Mouse (Mus musculus) stomach, embryonic 16.5 days (tissue): ENCODE results near the gene Smg9. TPM values are rescaled to one million over a fixed set of nuclear protein-coding genes. Genes with fewer than 3 reads are reported as not detected.

Experiments used
- ATAC-seq: fragments of 200-750 bp; cut with Nextera tagmentation; 2 replicates; pipeline ENCODE4 v1.8.0; 2017; ENCODE audit warnings: moderate number of reproducible peaks, moderate TSS enrichment; ENCODE audit not compliant: insufficient read depth, low FRiP score
- H3K27ac ChIP-seq: fragments of 300-500 bp; sonication (generic); 2 replicates; pipeline ENCODE4 v1.5.1; 2014; ENCODE audit warnings: low read length
- H3K27me3 ChIP-seq: fragments of 300-500 bp; sonication (generic); 2 replicates; pipeline ENCODE4 v1.6.1; 2014; ENCODE audit warnings: low read length, control low read depth, mixed read lengths; ENCODE audit not compliant: control insufficient read depth, insufficient read depth
- H3K36me3 ChIP-seq: fragments of 300-500 bp; sonication (generic); 2 replicates; pipeline ENCODE4 v1.6.1; 2014; ENCODE audit warnings: low read length; ENCODE audit not compliant: control insufficient read depth, insufficient read depth
- H3K4me1 ChIP-seq: fragments of 300-500 bp; sonication (generic); 2 replicates; pipeline ENCODE4 v1.6.1; 2014; ENCODE audit warnings: low read length, control low read depth, mixed read lengths; ENCODE audit not compliant: control insufficient read depth, insufficient read depth
- H3K4me2 ChIP-seq: fragments of 300-500 bp; sonication (generic); 2 replicates; pipeline ENCODE4 v1.6.1; 2014; ENCODE audit warnings: low read depth, low read length, mixed read lengths
- H3K4me3 ChIP-seq: fragments of 300-500 bp; sonication (generic); replicated peaks from 2 replicates; pipeline ENCODE4 v1.5.1; 2014; ENCODE audit warnings: mild to moderate bottlenecking, low read length
- H3K9ac ChIP-seq: fragments of 300-500 bp; sonication (generic); 2 replicates; pipeline ENCODE4 v1.6.1; 2014; ENCODE audit warnings: low read length
- H3K9me3 ChIP-seq: fragments of 300-500 bp; sonication (generic); replicated peaks from 2 replicates; pipeline ENCODE4 v1.6.1; 2016; ENCODE audit warnings: low read length, control low read depth; ENCODE audit not compliant: control insufficient read depth
- WGBS: fragments of 180-500 bp; shearing (Covaris S2); extraction: QIAGEN DNeasy Blood & Tissue Kit; methylation state at CpG from one replicate; pipeline ENCODE4 v1.1.7; 2014; 5-methylcytosine and 5-hydroxymethylcytosine counted together
- polyA plus RNA-seq: library from polyadenylated mRNA; unstranded; fragments of >200 nt; fragmentation: Nextera tagmentation; extraction: Ambion mirVana; gene quantifications from 2 replicates; pipeline ENCODE4 v1.2.1, GENCODE M21; 2015

Smg9 gene
- polyA plus RNA-seq, 1 experiment from 2014 or later: 21.3 TPM

GRCm38 (mm10) chr7:24384827-24385226 lies 14.6 kb upstream of the Smg9 start:
- ATAC-seq: no peak
- 8% methylated on average over 11 of the region's 11 CpGs for WGBS
- no peaks in the 10 kb centered on the region for H3K36me3 ChIP-seq
- H3K27me3 ChIP-seq: no peaks in the 10 kb centered on the region
- no peak overlapping the region for H3K4me3 ChIP-seq
- peak overlapping the region; percentile 36 for H3K4me2 ChIP-seq
- H3K4me1 ChIP-seq: no peaks in the 10 kb centered on the region
- no peak overlapping the region for H3K9ac ChIP-seq
- H3K9me3 ChIP-seq: no peaks in the 10 kb centered on the region
- no peak overlapping the region for H3K27ac ChIP-seq

GRCm38 (mm10) chr7:24387059-24387556 lies 12.3 kb upstream of the Smg9 start:
- WGBS: 78% methylated on average over 10 of the region's 10 CpGs
- Histone ChIP-seq H3K27ac (no peak overlapping the region), H3K27me3 (no peaks in the 10 kb centered on the region), H3K4me3 (no peak overlapping the region), H3K9ac (no peak overlapping the region), H3K4me2 (no peak overlapping the region), H3K9me3 (no peaks in the 10 kb centered on the region), H3K36me3 (no peaks in the 10 kb centered on the region), H3K4me1 (peaks cover 10% of the 10 kb centered on the region; the same call in 1 of the 2 replicates)
- no peak for ATAC-seq

DNA sequence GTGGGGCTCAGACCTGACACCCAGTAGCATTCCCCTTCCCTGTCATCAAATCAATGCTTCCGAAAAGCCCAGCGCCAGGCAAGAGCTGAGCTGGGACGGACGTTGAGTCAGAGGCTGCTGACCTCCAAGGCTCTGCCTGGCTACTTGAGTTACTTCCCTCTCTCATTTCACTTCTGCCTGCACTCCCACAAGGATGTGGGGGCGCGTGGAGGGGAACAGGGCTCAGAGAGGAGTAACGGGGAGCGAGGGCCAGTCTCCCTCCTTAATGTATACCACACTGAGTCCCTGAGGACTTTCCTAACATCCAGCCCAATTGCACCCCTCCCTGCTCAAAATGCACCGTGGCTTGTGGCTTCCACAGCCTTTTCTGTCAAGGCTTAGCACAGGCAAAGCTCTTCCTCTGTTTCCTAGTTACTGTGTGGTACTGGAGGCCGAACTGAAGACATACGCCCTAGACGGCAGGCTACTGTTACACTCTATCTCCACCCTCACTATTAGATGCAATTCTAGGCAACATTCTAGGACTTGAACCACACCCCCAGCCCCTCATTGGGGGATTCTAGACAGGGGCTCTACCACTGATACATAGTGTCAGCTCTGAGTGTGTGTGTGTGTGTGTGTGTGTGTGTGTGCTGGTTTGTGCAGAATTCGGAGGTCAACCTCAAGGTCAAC lies 9.8 kb upstream of the Smg9 start:
- H3K4me1 ChIP-seq: peaks cover 10% of the 10 kb centered on the region; the same call in 1 of the 2 replicates
- H3K36me3 ChIP-seq: no peaks in the 10 kb centered on the region
- H3K4me3 ChIP-seq: no peak overlapping the region
- H3K9ac ChIP-seq: no peak overlapping the region
- H3K27me3 ChIP-seq: no peaks in the 10 kb centered on the region
- H3K27ac ChIP-seq: peak overlapping the region; percentile 68; the same call in 1 of the 2 replicates
- ATAC-seq: no peak
- WGBS: 51% methylated on average over 13 of the region's 13 CpGs
- no peaks in the 10 kb centered on the region for H3K9me3 ChIP-seq
- no peak overlapping the region for H3K4me2 ChIP-seq

GRCm38 (mm10) chr7:24390512-24390911 lies 8.9 kb upstream of the Smg9 start:
- H3K36me3 ChIP-seq: no peaks in the 10 kb centered on the region
- no peak overlapping the region for H3K4me2 ChIP-seq
- 41% methylated on average over 7 of the region's 7 CpGs for WGBS
- no peak overlapping the region for H3K9ac ChIP-seq
- no peaks in the 10 kb centered on the region for H3K27me3 ChIP-seq
- no peak for ATAC-seq
- H3K4me1 ChIP-seq: peaks cover 10% of the 10 kb centered on the region; the same call in 1 of the 2 replicates
- H3K4me3 ChIP-seq: no peak overlapping the region
- no peaks in the 10 kb centered on the region for H3K9me3 ChIP-seq
- peak overlapping the region; percentile 68 for H3K27ac ChIP-seq

DNA sequence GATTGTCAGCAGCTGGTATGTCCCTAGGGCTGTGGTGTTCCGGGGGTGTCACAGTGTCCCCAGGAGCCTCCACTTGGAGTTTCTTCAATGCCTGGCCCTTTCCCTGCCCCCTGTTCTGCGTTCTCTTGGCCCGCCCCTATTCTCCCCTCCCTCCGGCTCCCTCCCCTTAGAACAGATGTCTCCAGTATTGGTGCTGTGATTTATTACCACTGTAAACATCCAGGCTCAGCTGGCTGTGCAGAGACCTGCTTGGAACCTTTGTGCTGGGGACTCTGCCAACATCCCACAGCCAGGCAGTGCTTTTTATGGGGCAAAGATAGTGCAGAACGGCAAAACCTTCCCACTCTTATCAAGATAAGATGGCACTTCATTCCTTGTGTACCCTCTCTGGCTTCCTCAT lies 8.3 kb upstream of the Smg9 start:
- H3K9me3 ChIP-seq: no peaks in the 10 kb centered on the region
- H3K4me1 ChIP-seq: peaks cover 10% of the 10 kb centered on the region; the same call in 1 of the 2 replicates
- 0 out of 2 replicates have a peak overlapping the region, but pooled peaks have one; percentile 59 for H3K9ac ChIP-seq
- peak overlapping the region; percentile 44 for H3K4me2 ChIP-seq
- peak; percentile 87 for ATAC-seq
- H3K27me3 ChIP-seq: no peaks in the 10 kb centered on the region
- no peaks in the 10 kb centered on the region for H3K36me3 ChIP-seq
- peak overlapping the region; percentile 50 for H3K27ac ChIP-seq
- WGBS: 6% methylated on average over 5 of the region's 5 CpGs
- peak overlapping the region; percentile 26; the same call in 1 of the 2 replicates for H3K4me3 ChIP-seq

DNA sequence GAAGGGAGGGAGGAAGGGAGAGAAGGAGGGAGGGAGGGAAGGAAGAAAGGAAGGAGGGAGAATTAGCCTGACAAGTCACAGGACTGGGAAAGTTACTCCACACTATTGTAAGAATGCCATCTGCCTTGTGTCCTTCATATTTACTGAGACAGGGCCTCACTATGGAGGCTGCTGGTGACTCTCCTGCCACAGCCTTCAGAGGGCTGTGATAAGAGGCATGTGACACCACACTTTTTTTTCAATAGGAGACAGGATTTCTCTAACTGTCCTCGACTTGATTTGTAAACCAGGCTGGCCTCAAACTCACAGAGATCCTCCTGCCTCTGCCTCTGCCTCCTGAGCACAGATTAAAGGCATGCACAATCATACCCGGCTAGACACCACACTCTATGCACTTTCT lies 7.7 kb upstream of the Smg9 start:
- Histone ChIP-seq H3K27ac (peak overlapping the region; percentile 50), H3K27me3 (no peaks in the 10 kb centered on the region), H3K4me1 (peaks cover 10% of the 10 kb centered on the region; the same call in 1 of the 2 replicates), H3K36me3 (no peaks in the 10 kb centered on the region), H3K4me3 (no peak overlapping the region), H3K4me2 (peak overlapping the region; percentile 44; the same call in 1 of the 2 replicates), H3K9ac (no peak overlapping the region), H3K9me3 (no peaks in the 10 kb centered on the region)
- WGBS: 70% methylated on average over 2 of the region's 2 CpGs
- ATAC-seq: no peak

- Histone ChIP-seq H3K27me3 (no peaks in the 10 kb centered on the region), H3K36me3 (no peaks in the 10 kb centered on the region), H3K4me2 (no peak overlapping the region), H3K4me3 (no peak overlapping the region), H3K9ac (no peak overlapping the region), H3K27ac (no peak overlapping the region), H3K9me3 (no peaks in the 10 kb centered on the region), H3K4me1 (peaks cover 12% of the 10 kb centered on the region)
- 82% methylated on average over 2 of the region's 3 CpGs for WGBS
- no peak for ATAC-seq
Observed at GRCm38 (mm10) chr7:24394054-24394453, 5.4 kb upstream of the Smg9 start.

- H3K4me2 ChIP-seq: no peak overlapping the region
Observed at GRCm38 (mm10) chr7:24394475-24395161, 4.8 kb upstream of the Smg9 start.

GRCm38 (mm10) chr7:24396832-24397231 lies 2.6 kb upstream of the Smg9 start:
- H3K9me3 ChIP-seq: no peaks in the 10 kb centered on the region
- H3K4me1 ChIP-seq: peaks cover 10% of the 10 kb centered on the region
- 59% methylated on average over 11 of the region's 11 CpGs for WGBS
- ATAC-seq: no peak
- H3K27ac ChIP-seq: no peak overlapping the region
- H3K4me2 ChIP-seq: no peak overlapping the region
- H3K36me3 ChIP-seq: no peaks in the 10 kb centered on the region
- no peak overlapping the region for H3K4me3 ChIP-seq
- no peaks in the 10 kb centered on the region for H3K27me3 ChIP-seq
- no peak overlapping the region for H3K9ac ChIP-seq

More at GRCm38 (mm10) chr7:24394475-24395161, 4.8 kb upstream of the Smg9 start:
- H3K4me3 ChIP-seq: no peak overlapping the region
- no peaks in the 10 kb centered on the region for H3K9me3 ChIP-seq
- no peak overlapping the region for H3K9ac ChIP-seq
- no peaks in the 10 kb centered on the region for H3K36me3 ChIP-seq
- peaks cover 13% of the 10 kb centered on the region for H3K4me1 ChIP-seq
- H3K27ac ChIP-seq: no peak overlapping the region
- no peaks in the 10 kb centered on the region for H3K27me3 ChIP-seq
- WGBS: 62% methylated on average over 15 of the region's 15 CpGs
- no peak for ATAC-seq
